Mouse (Mus musculus) G1E (cell line): ENCODE data around the gene Pcmt1.

Experiments
- CTCF ChIP-seq: IDR thresholded peaks from 2 replicates; pipeline ENCODE4 v1.5.1; 2012; ENCODE audit warnings: low read depth, low read length, inconsistent platforms, mixed read lengths
- GATA1 ChIP-seq: IDR thresholded peaks from 2 replicates; pipeline ENCODE4 v1.6.1; 2012; ENCODE audit warnings: borderline replicate concordance, low read length, inconsistent platforms, mixed read lengths
- POLR2AphosphoS5 ChIP-seq: IDR thresholded peaks from 2 replicates; pipeline ENCODE4 v1.6.1; 2012; ENCODE audit warnings: low read depth, low read length, inconsistent platforms; ENCODE audit not compliant: insufficient replicate concordance
- TAL1 ChIP-seq: conservative IDR thresholded peaks from 2 replicates; pipeline ENCODE4 v1.6.1; 2012; ENCODE audit warnings: low read depth, low read length, inconsistent platforms, mixed read lengths

DNA sequence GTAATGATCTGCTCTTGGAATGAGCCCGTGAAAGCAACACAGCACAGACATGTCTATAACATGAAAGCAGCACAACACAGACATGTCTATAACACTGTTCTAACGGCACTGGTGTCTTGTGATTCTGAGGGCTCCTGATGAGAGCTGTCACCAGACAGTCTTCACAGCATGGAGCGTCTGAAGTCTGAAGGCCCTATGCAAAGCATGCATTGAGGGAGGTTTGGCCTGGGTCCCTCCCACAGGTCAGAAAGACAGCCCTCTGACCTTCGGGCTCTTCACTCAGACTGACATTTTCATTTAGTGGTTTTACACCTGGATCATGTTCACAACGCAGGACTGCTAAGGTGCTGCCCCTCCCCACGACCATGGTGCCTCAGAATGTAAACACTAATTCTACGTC, 34.1 kb upstream of the Pcmt1 start:
- no peak for TF ChIP-seq CTCF
- no peak for TF ChIP-seq GATA1
- no peak for TF ChIP-seq POLR2AphosphoS5
- no peak for TF ChIP-seq TAL1
